In the genomic region with DNA sequence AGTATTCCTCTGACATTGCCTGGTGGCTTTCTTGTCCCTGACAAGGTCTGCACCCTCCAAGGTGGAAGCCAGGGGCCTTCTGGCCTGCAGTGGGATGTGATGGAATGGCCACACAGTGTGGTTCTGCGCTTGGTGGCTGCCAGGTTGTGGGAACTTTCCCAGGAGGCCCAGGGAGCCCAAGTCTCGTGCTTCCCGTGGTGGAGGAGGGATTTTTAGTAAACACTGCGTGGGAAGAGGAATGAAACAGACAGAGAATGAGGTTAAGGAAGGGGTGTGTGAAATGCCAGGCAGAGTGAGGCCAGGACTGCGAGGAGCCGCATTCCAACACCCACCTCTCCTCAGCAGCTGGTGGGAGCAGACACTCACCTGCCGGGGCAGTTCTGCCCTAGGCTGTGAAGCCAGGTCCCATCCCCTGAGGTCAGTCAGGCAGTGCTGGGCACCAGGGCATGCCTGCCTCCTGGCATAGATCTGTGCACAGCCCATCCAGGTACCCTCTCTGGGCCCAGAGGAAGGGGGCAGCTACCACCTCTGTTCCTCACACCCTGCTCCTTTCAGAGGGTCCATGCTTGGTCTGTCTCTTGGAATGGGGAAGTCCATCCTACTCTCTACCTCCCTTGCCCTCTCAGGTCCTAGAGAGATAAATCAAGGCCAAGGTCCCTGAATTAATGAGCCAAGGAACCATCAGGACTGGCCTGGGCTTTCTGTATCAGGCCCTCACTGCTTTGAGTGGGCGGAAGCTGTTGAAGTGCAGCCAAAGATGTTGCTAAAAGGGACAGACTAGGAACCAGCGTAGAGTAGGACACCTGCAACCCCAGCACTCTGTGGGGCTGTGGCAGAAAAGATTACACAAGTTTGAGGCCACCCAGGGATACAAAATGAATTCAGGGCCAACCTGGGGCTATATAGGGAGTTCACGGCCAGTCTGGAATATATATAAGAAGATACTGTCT, we compare ENCODE assay signal across 16 mouse cellular contexts. TPM values are rescaled to one million over a fixed set of nuclear protein-coding genes. Genes with fewer than 3 reads are reported as not detected.
DNase-seq lines count a peak whose midpoint lies in the region; ATAC-seq and TF ChIP-seq lines count a peak whose summit lies in the region.
"Had no signal": no experiment of that assay in that cellular context is flagged by ENCODE, and none has a peak within 500 bp of the region (broad histone marks: within the 10 kb centered on the region; RNA-seq: fewer than 3 reads in every experiment).

No protein-coding gene starts in this region.

- TF ChIP-seq CTCF in hindbrain, postnatal 0 days (IDR thresholded peaks at IDR 0.05; ENCODE audit: low read depth), result no peak
- TF ChIP-seq CTCF in Patski (IDR thresholded peaks at IDR 0.05), result no peak

- 0 out of 2 replicates have a peak, but pooled peaks have one; percentile 29 for ATAC-seq in hindbrain, postnatal 0 days
- ATAC-seq in hindbrain, embryonic 13.5 days (ENCODE audit: low FRiP score), result no peak
- ATAC-seq in lung, embryonic 15.5 days (ENCODE audit: borderline replicate concordance, extremely low read depth, low FRiP score, low TSS enrichment), result 0 out of 2 replicates have a peak, but pooled peaks have one; percentile 48
- ATAC-seq in Patski, result peak; percentile 63
- ATAC-seq in monocyte, adult 5-6 weeks (replicated peaks; ENCODE audit: insufficient number of reproducible peaks, low FRiP score, low TSS enrichment, poor library complexity, severe bottlenecking), result 0 out of 2 replicates have a peak, but pooled peaks have one; percentile 27
- ATAC-seq in liver, embryonic 11.5 days (replicated peaks; ENCODE audit: low FRiP score), result no peak
- ATAC-seq: activated CD4-positive, CD25-positive, alpha-beta regulatory T cell, adult 4 months had no signal

- POLR2A ChIA-PET in Patski (lab: Charles Lee), result no interaction called here

- H3K9ac ChIP-seq in hindbrain, postnatal 0 days (replicated peaks; ENCODE audit: low read length), result no peak overlapping the region
- no peak overlapping the region for H3K9ac ChIP-seq in hindbrain, embryonic 13.5 days
- no peak overlapping the region for H3K9ac ChIP-seq in lung, embryonic 15.5 days
- H3K9ac ChIP-seq in liver, embryonic 11.5 days (ENCODE audit: low read depth, low read length), result no peak overlapping the region
- H3K9ac ChIP-seq: liver, embryonic 14.5 days had no signal

- no peak overlapping the region for H3K4me3 ChIP-seq in hindbrain, postnatal 0 days (ENCODE audit: low read length)
- H3K4me3 ChIP-seq in hindbrain, embryonic 13.5 days, result no peak overlapping the region
- H3K4me3 ChIP-seq in lung, embryonic 15.5 days, result no peak overlapping the region
- no peak overlapping the region for H3K4me3 ChIP-seq in liver, embryonic 11.5 days (ENCODE audit: low read depth, low read length)
- H3K4me3 ChIP-seq: erythroblast, embryonic 14.5 days; midbrain, embryonic 10.5 days had no signal

- in situ Hi-C loops in Patski (cut with MboI; ENCODE audit: low pct_unique_long_range_greater_than_20kb), result no loop called here

- H3K27ac ChIP-seq in hindbrain, postnatal 0 days, result no peak overlapping the region
- H3K27ac ChIP-seq in hindbrain, embryonic 13.5 days, result no peak overlapping the region
- H3K27ac ChIP-seq in lung, embryonic 15.5 days, result no peak overlapping the region
- no peak overlapping the region for H3K27ac ChIP-seq in liver, embryonic 11.5 days (ENCODE audit: low read depth, low read length)
- H3K27ac ChIP-seq: liver, embryonic 14.5 days; midbrain, embryonic 10.5 days had no signal

- 0 out of 2 replicates have a peak, but pooled peaks cover 11% of the 10 kb centered on the region for H3K4me1 ChIP-seq in hindbrain, postnatal 0 days (ENCODE audit: insufficient read depth, low read length)
- H3K4me1 ChIP-seq in hindbrain, embryonic 13.5 days (replicated peaks), result peaks cover 15% of the 10 kb centered on the region; the same call in 1 of the 2 replicates
- peaks cover 15% of the 10 kb centered on the region for H3K4me1 ChIP-seq in lung, embryonic 15.5 days
- no peaks in the 10 kb centered on the region for H3K4me1 ChIP-seq in liver, embryonic 11.5 days (replicated peaks; ENCODE audit: control insufficient read depth, insufficient read depth, low read length)

- no peaks in the 10 kb centered on the region for H3K27me3 ChIP-seq in hindbrain, postnatal 0 days (ENCODE audit: insufficient read depth, low read length)
- no peaks in the 10 kb centered on the region for H3K27me3 ChIP-seq in hindbrain, embryonic 13.5 days
- no peaks in the 10 kb centered on the region for H3K27me3 ChIP-seq in lung, embryonic 15.5 days
- H3K27me3 ChIP-seq in Patski, result no peaks in the 10 kb centered on the region
- no peaks in the 10 kb centered on the region for H3K27me3 ChIP-seq in liver, embryonic 11.5 days (replicated peaks; ENCODE audit: control insufficient read depth, insufficient read depth, low read length)

- H3K36me3 ChIP-seq in hindbrain, postnatal 0 days (ENCODE audit: insufficient read depth, low read length), result no peaks in the 10 kb centered on the region
- H3K36me3 ChIP-seq in hindbrain, embryonic 13.5 days, result no peaks in the 10 kb centered on the region
- no peaks in the 10 kb centered on the region for H3K36me3 ChIP-seq in lung, embryonic 15.5 days
- no peaks in the 10 kb centered on the region for H3K36me3 ChIP-seq in liver, embryonic 11.5 days (ENCODE audit: control insufficient read depth, insufficient read depth, low read length)
- H3K36me3 ChIP-seq: midbrain, embryonic 10.5 days had no signal

- CTCF ChIA-PET in Patski (lab: Charles Lee), result no interaction called here

- no peak overlapping the region for H3K4me2 ChIP-seq in hindbrain, postnatal 0 days (ENCODE audit: low read depth, low read length)
- no peak overlapping the region for H3K4me2 ChIP-seq in hindbrain, embryonic 13.5 days
- no peak overlapping the region for H3K4me2 ChIP-seq in lung, embryonic 15.5 days
- H3K4me2 ChIP-seq in liver, embryonic 11.5 days, result no peak overlapping the region

- H3K9me3 ChIP-seq in hindbrain, postnatal 0 days (ENCODE audit: low read length), result no peaks in the 10 kb centered on the region
- H3K9me3 ChIP-seq in hindbrain, embryonic 13.5 days, result no peaks in the 10 kb centered on the region
- no peaks in the 10 kb centered on the region for H3K9me3 ChIP-seq in lung, embryonic 15.5 days
- H3K9me3 ChIP-seq in liver, embryonic 11.5 days (ENCODE audit: control insufficient read depth, low read length), result no peaks in the 10 kb centered on the region
- H3K9me3 ChIP-seq: G1E; midbrain, embryonic 10.5 days had no signal

- no peak for DNase-seq in hindbrain, postnatal 0 days (ENCODE audit: low spot score)
- no peak for DNase-seq in lung, postnatal 4 days
- DNase-seq in Patski (ENCODE audit: low read depth, low spot score), result peak; percentile 15
- no peak for DNase-seq in thymus, postnatal 25 days
- no peak for DNase-seq in liver, embryonic 11.5 days (ENCODE audit: low spot score)
- DNase-seq: B cell, adult 2 months; cerebellum, adult 11-12 months; heart, postnatal 4 days had no signal

- 71% methylated on average over 10 of the region's 10 CpGs for WGBS in hindbrain, postnatal 0 days
- 80% methylated on average over 10 of the region's 10 CpGs for WGBS in hindbrain, embryonic 13.5 days
- WGBS in lung, embryonic 15.5 days, result 43% methylated on average over 10 of the region's 10 CpGs
- WGBS in liver, embryonic 11.5 days, result 65% methylated on average over 10 of the region's 10 CpGs

RNA-seq across cellular contexts. Expression of a gene that starts 57.4 kb away (rescaled TPM):
- 35.4 and 40.5 TPM in 2 replicates for total RNA-seq in hindbrain, postnatal 0 days (2014; rRNA removed)
- polyA plus RNA-seq in hindbrain, postnatal 0 days (2015; fragmentation: Nextera tagmentation; extraction: Ambion mirVana), result 13.6 and 14.2 TPM in 2 replicates
- polyA plus RNA-seq in hindbrain, embryonic 13.5 days (2015; fragmentation: Nextera tagmentation; extraction: Ambion mirVana), result 9.5 and 9.6 TPM in 2 replicates
- polyA plus RNA-seq in lung, embryonic 15.5 days (2015; fragmentation: Nextera tagmentation; extraction: Ambion mirVana), result 4.1 and 4.2 TPM in 2 replicates
- polyA plus RNA-seq in Patski (2021), result 3.1 TPM
- 0.10 TPM in 1 of 3 replicates, not detected in the others for total RNA-seq in monocyte, adult 5-6 weeks (2017)
- polyA plus RNA-seq in liver, embryonic 11.5 days (2014; fragmentation: Nextera tagmentation; extraction: Ambion mirVana), result 0.99 and 1.2 TPM in 2 replicates
- polyA plus RNA-seq: activated CD4-positive, CD25-positive, alpha-beta regulatory T cell, adult 4 months; erythroblast, embryonic 14.5 days had no signal

Comparison
In these comparisons a context has a peak if more than half of its experiments do, and no peak if none do; other contexts are left out.
1. ATAC-seq: peak in hindbrain, postnatal 0 days (single experiment), lung, embryonic 15.5 days (single experiment), Patski (single experiment) and monocyte, adult 5-6 weeks (single experiment); none in hindbrain, embryonic 13.5 days (single experiment) and liver, embryonic 11.5 days (single experiment).